In genomic region chr7:83809060-83809459, GRCm38 (mm10) we compare ENCODE assay signal across 11 mouse cellular contexts. TPM values are rescaled to one million over a fixed set of nuclear protein-coding genes. Genes with fewer than 3 reads are reported as not detected.
DNase-seq lines count a peak whose midpoint lies in the region; ATAC-seq lines count a peak whose summit lies in the region.
"Had no signal": no experiment of that assay in that cellular context is flagged by ENCODE, and none has a peak within 500 bp of the region (broad histone marks: within the 10 kb centered on the region; RNA-seq: fewer than 3 reads in every experiment).

No protein-coding gene starts in this region.

- no peaks in the 10 kb centered on the region for H3K36me3 ChIP-seq in hindbrain, embryonic 15.5 days
- no peaks in the 10 kb centered on the region for H3K36me3 ChIP-seq in hindbrain, embryonic 12.5 days
- H3K36me3 ChIP-seq: neural tube, embryonic 13.5 days had no signal

- no peaks in the 10 kb centered on the region for H3K27me3 ChIP-seq in hindbrain, embryonic 15.5 days
- H3K27me3 ChIP-seq in hindbrain, embryonic 12.5 days: 0 out of 2 replicates have a peak, but pooled peaks cover 5% of the 10 kb centered on the region
- H3K27me3 ChIP-seq: neural tube, embryonic 13.5 days had no signal

- no peak overlapping the region for H3K9ac ChIP-seq in hindbrain, embryonic 15.5 days
- no peak overlapping the region for H3K9ac ChIP-seq in hindbrain, embryonic 12.5 days
- H3K9ac ChIP-seq: neural tube, embryonic 13.5 days had no signal

- intact Hi-C loops in heart, postnatal 14 days (cut with DNase I): loop anchor here (1.0 kb wide), 1 partner anchor 74 kb away; no protein-coding TSS in a partner anchor

- no peak overlapping the region for H3K4me3 ChIP-seq in hindbrain, embryonic 15.5 days
- no peak overlapping the region for H3K4me3 ChIP-seq in hindbrain, embryonic 12.5 days
- H3K4me3 ChIP-seq: neural tube, embryonic 13.5 days had no signal

- H3K4me2 ChIP-seq in hindbrain, embryonic 15.5 days: no peak overlapping the region
- no peak overlapping the region for H3K4me2 ChIP-seq in hindbrain, embryonic 12.5 days (replicated peaks)
- H3K4me2 ChIP-seq: neural tube, embryonic 13.5 days had no signal

- 30% methylated on average over 6 of the region's 6 CpGs for WGBS in hindbrain, embryonic 15.5 days
- 35% methylated on average over 6 of the region's 6 CpGs for WGBS in hindbrain, embryonic 12.5 days

- H3K4me1 ChIP-seq in hindbrain, embryonic 15.5 days (replicated peaks): peaks cover 13% of the 10 kb centered on the region
- peaks cover 29% of the 10 kb centered on the region for H3K4me1 ChIP-seq in hindbrain, embryonic 12.5 days

- H3K9me3 ChIP-seq in hindbrain, embryonic 15.5 days: no peaks in the 10 kb centered on the region
- no peaks in the 10 kb centered on the region for H3K9me3 ChIP-seq in hindbrain, embryonic 12.5 days (replicated peaks)
- H3K9me3 ChIP-seq: neural tube, embryonic 13.5 days had no signal

- peak; percentile 88 to 96 for DNase-seq in cerebellum, postnatal 14 days
- DNase-seq in heart, postnatal 14 days: peak; percentile 38 to 53
- DNase-seq in layer of hippocampus, adult 9-11 months: peak; percentile 93
- peak; percentile 57 to 77 for DNase-seq in lung, postnatal 4 days
- DNase-seq in thymus, adult 18-20 months: no peak
- DNase-seq in ovary, postnatal 10 days (ENCODE audit: low spot score): no peak

- ATAC-seq in hindbrain, embryonic 15.5 days (ENCODE audit: low FRiP score, low read depth): peak; percentile 71
- ATAC-seq in hindbrain, embryonic 12.5 days (ENCODE audit: low FRiP score): no peak

- H3K27ac ChIP-seq in hindbrain, embryonic 15.5 days (replicated peaks): no peak overlapping the region
- H3K27ac ChIP-seq in hindbrain, embryonic 12.5 days: no peak overlapping the region
- H3K27ac ChIP-seq: neural tube, embryonic 13.5 days had no signal

RNA-seq across cellular contexts. Expression of gene Cfap161, which starts 14.4 kb away (rescaled TPM):
- 1.5 and 2.2 TPM in 2 replicates for polyA plus RNA-seq in hindbrain, embryonic 15.5 days (2015; fragmentation: Nextera tagmentation; extraction: Ambion mirVana)
- 0.94 and 1.0 TPM in 2 replicates for polyA plus RNA-seq in hindbrain, embryonic 12.5 days (2016; fragmentation: Nextera tagmentation; extraction: Ambion mirVana)
- total RNA-seq in heart, postnatal 14 days (2021): under 1 TPM in 1 of 2 experiments, not detected in 1; 0.22 TPM
- total RNA-seq: gastrocnemius, postnatal 36 days; MEL had no signal
- polyA plus RNA-seq: neural tube, embryonic 13.5 days had no signal

Comparison
In these comparisons a context has a peak if more than half of its experiments do, and no peak if none do; other contexts are left out.
1. DNase-seq: peak in cerebellum, postnatal 14 days (2 of 2), heart, postnatal 14 days (2 of 2), layer of hippocampus, adult 9-11 months (single experiment) and lung, postnatal 4 days (2 of 2); none in thymus, adult 18-20 months (0 of 2) and ovary, postnatal 10 days (single experiment).